Mouse (Mus musculus) bone marrow macrophage, adult 2 months (primary cell): ENCODE results near the gene Uxt.

Experiments
- CTCF ChIP-seq: IDR thresholded peaks from 2 replicates; pipeline ENCODE4 v1.5.1; 2012; ENCODE audit warnings: low read depth, mild to moderate bottlenecking, low read length, moderate library complexity
- POLR2A ChIP-seq: IDR thresholded peaks from 2 replicates; pipeline ENCODE4 v1.6.1; 2012; ENCODE audit warnings: mild to moderate bottlenecking, low read depth, low read length, borderline replicate concordance

GRCm38 (mm10) chrX:20920844-20921364 is 40.9 kb downstream of the Uxt start, which contains the start of gene Syn1:
- TF ChIP-seq CTCF (no peak), POLR2A (no peak)
